Mouse (Mus musculus): ENCODE results near the gene Cfhr2. TPM values are rescaled to one million over a fixed set of nuclear protein-coding genes. Genes with fewer than 3 reads are reported as not detected.
"Not testable (repeated sequence)": the region's sequence is repeated elsewhere in the genome, so short reads cannot be mapped to it uniquely, and the experiment has no call there.

The Cfhr2 gene
- not detected in 2 replicates for polyA plus RNA-seq (2014; fragmentation: Nextera tagmentation; extraction: Ambion mirVana)

DNA sequence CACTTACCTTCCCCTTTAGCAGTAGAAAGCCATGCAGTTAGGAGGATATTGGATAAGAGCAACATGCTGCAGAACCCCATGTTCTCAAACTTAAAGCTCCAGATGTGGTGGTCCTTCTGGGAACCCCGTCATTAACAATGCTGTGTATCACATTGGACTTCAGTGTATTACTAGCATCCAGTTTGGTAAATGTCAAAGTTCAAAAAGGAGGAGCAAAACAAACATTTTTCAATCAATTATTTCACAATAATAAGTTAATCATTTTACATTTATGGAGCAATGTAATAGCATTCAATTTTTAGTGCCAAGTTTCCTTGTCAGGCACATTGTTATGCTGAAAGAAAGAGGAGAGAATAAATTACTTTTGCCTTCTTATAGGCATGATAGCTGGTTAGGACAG is at the start of gene Cfhr2:
TSS of gene Cfhr2 (minus strand) at position 155 of the 400 bp plus-strand sequence.
- Histone ChIP-seq H3K9ac (ENCODE audit: low read length) (no peak within 1 kb of the TSS), H3K27me3 (replicated peaks; ENCODE audit: control insufficient read depth, insufficient read depth, low read length) (no peaks in the 10 kb centered on the region), H3K4me2 (ENCODE audit: low read length) (no peak within 1 kb of the TSS), H3K4me3 (ENCODE audit: low read depth, low read length) (no peak within 1 kb of the TSS), H3K27ac (ENCODE audit: low read depth) (no peak within 1 kb of the TSS), H3K9me3 (ENCODE audit: control insufficient read depth, low read length) (no peaks in the 10 kb centered on the region), H3K4me1 (replicated peaks; ENCODE audit: control insufficient read depth, insufficient read depth, low read length) (no peaks in the 10 kb centered on the region), H3K36me3 (ENCODE audit: control insufficient read depth, insufficient read depth, low read length) (no peaks in the 10 kb centered on the region)
- DNase-seq (ENCODE audit: low spot score) = no peak
- ATAC-seq (replicated peaks; ENCODE audit: low FRiP score, low TSS enrichment, low read depth) = no peak
- WGBS = 81% methylated on average over 1 of the region's 1 CpGs

- H3K9ac ChIP-seq (ENCODE audit: low read length) = no peak overlapping the region
These were observed 5.2 kb upstream of the Cfhr2 start for GRCm38 (mm10) chr1:139863751-139864150.

DNA sequence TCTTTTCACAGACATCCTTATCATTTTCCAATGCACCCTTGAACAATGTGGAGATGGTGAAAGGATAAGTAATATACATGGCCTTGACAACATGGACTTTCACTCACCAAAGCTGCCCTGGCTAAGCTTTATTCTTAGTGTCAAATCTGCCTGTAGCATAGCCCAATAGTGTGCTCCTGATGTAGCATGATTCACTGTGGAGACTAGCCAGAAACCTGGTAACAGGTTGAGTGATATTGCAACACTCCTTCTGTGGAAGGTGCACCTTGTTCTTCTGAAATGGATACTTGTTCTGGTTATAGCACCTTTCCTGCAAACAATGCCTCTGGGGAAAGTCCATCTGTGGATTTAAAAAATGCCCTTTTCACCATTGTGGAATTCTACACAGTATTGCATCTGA is 1.7 kb upstream of the Cfhr2 start:
- ATAC-seq (replicated peaks; ENCODE audit: low FRiP score, low TSS enrichment, low read depth) = no peak
- no peak overlapping the region for H3K27ac ChIP-seq (ENCODE audit: low read depth)

More at GRCm38 (mm10) chr1:139863751-139864150, 5.2 kb upstream of the Cfhr2 start:
- no peaks in the 10 kb centered on the region for H3K36me3 ChIP-seq (ENCODE audit: control insufficient read depth, insufficient read depth, low read length)
- no peaks in the 10 kb centered on the region for H3K9me3 ChIP-seq (ENCODE audit: control insufficient read depth, low read length)
- H3K4me3 ChIP-seq (ENCODE audit: low read depth, low read length) = no peak overlapping the region
- H3K27me3 ChIP-seq (replicated peaks; ENCODE audit: control insufficient read depth, insufficient read depth, low read length) = no peaks in the 10 kb centered on the region
- ATAC-seq (replicated peaks; ENCODE audit: low FRiP score, low TSS enrichment, low read depth) = no peak
- no peak overlapping the region for H3K4me2 ChIP-seq (ENCODE audit: low read length)
- H3K27ac ChIP-seq (ENCODE audit: low read depth) = no peak overlapping the region
- H3K4me1 ChIP-seq (replicated peaks; ENCODE audit: control insufficient read depth, insufficient read depth, low read length) = no peaks in the 10 kb centered on the region
- no peak for DNase-seq (ENCODE audit: low spot score)

DNA sequence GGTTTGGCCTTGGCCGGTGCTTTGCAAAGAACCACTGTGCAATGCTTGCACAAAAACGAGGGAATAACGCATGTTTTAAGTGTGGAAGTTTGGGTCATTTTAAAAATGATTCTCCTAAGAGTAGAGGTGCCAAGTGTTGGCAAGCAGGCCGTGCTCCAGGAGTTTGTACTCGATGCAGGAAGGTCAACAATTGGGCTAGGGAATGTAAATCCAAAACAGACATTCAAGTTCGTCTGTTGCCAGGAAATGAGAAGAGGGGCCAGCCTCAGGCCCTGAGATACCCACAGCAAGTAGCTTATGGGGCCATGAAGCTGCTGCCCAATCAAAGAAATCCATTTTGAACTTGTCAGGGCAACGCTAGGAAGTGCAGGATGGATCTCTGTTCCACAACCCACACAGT is 18.8 kb downstream of the Cfhr2 start:
- Histone ChIP-seq H3K27ac (ENCODE audit: low read depth) (no peak overlapping the region), H3K27me3 (replicated peaks; ENCODE audit: control insufficient read depth, insufficient read depth, low read length) (no peaks in the 10 kb centered on the region), H3K9me3 (ENCODE audit: control insufficient read depth, low read length) (no peaks in the 10 kb centered on the region), H3K36me3 (ENCODE audit: control insufficient read depth, insufficient read depth, low read length) (no peaks in the 10 kb centered on the region), H3K4me1 (replicated peaks; ENCODE audit: control insufficient read depth, insufficient read depth, low read length) (no peaks in the 10 kb centered on the region), H3K4me3 (ENCODE audit: low read depth, low read length) (no peak overlapping the region), H3K4me2 (ENCODE audit: low read length) (no peak overlapping the region), H3K9ac (ENCODE audit: low read length) (no peak overlapping the region)
- ATAC-seq (replicated peaks; ENCODE audit: low FRiP score, low TSS enrichment, low read depth) (no peak), DNase-seq (ENCODE audit: low spot score) (no peak)
- WGBS = 77% methylated on average over 7 of the region's 7 CpGs

More for the DNA sequence above, 1.7 kb upstream of the Cfhr2 start:
- no peak for DNase-seq (ENCODE audit: low spot score)
- no peak overlapping the region for H3K4me2 ChIP-seq (ENCODE audit: low read length)
- no peak overlapping the region for H3K9ac ChIP-seq (ENCODE audit: low read length)
- no peaks in the 10 kb centered on the region for H3K9me3 ChIP-seq (ENCODE audit: control insufficient read depth, low read length)
- no peak overlapping the region for H3K4me3 ChIP-seq (ENCODE audit: low read depth, low read length)
- H3K4me1 ChIP-seq (replicated peaks; ENCODE audit: control insufficient read depth, insufficient read depth, low read length) = no peaks in the 10 kb centered on the region
- H3K27me3 ChIP-seq (replicated peaks; ENCODE audit: control insufficient read depth, insufficient read depth, low read length) = no peaks in the 10 kb centered on the region
- no peaks in the 10 kb centered on the region for H3K36me3 ChIP-seq (ENCODE audit: control insufficient read depth, insufficient read depth, low read length)

- Histone ChIP-seq H3K36me3 (ENCODE audit: control insufficient read depth, insufficient read depth, low read length) (no peaks in the 10 kb centered on the region), H3K9me3 (ENCODE audit: control insufficient read depth, low read length) (no peaks in the 10 kb centered on the region), H3K4me3 (ENCODE audit: low read depth, low read length) (no peak overlapping the region), H3K4me2 (ENCODE audit: low read length) (no peak overlapping the region), H3K27me3 (replicated peaks; ENCODE audit: control insufficient read depth, insufficient read depth, low read length) (no peaks in the 10 kb centered on the region), H3K9ac (ENCODE audit: low read length) (no peak overlapping the region), H3K4me1 (replicated peaks; ENCODE audit: control insufficient read depth, insufficient read depth, low read length) (no peaks in the 10 kb centered on the region), H3K27ac (ENCODE audit: low read depth) (no peak overlapping the region)
- 95% methylated on average over 2 of the region's 2 CpGs for WGBS
- DNase-seq (ENCODE audit: low spot score) = no peak
- ATAC-seq (replicated peaks; ENCODE audit: low FRiP score, low TSS enrichment, low read depth) = no peak
These were observed 19.2 kb downstream of the Cfhr2 start for GRCm38 (mm10) chr1:139839290-139839689.

GRCm38 (mm10) chr1:139808594-139808993 is 49.9 kb downstream of the Cfhr2 start:
- no peak for DNase-seq (ENCODE audit: low spot score)
- H3K27ac ChIP-seq (ENCODE audit: low read depth) = no peak overlapping the region
- no peak for ATAC-seq (replicated peaks; ENCODE audit: low FRiP score, low TSS enrichment, low read depth)
- H3K36me3 ChIP-seq (ENCODE audit: control insufficient read depth, insufficient read depth, low read length) = no peaks in the 10 kb centered on the region
- H3K9me3 ChIP-seq (ENCODE audit: control insufficient read depth, low read length) = no peaks in the 10 kb centered on the region
- H3K4me1 ChIP-seq (replicated peaks; ENCODE audit: control insufficient read depth, insufficient read depth, low read length) = no peaks in the 10 kb centered on the region
- H3K27me3 ChIP-seq (replicated peaks; ENCODE audit: control insufficient read depth, insufficient read depth, low read length) = no peaks in the 10 kb centered on the region
- H3K4me3 ChIP-seq (ENCODE audit: low read depth, low read length) = no peak overlapping the region
- H3K4me2 ChIP-seq (ENCODE audit: low read length) = no peak overlapping the region
- no peak overlapping the region for H3K9ac ChIP-seq (ENCODE audit: low read length)

DNA sequence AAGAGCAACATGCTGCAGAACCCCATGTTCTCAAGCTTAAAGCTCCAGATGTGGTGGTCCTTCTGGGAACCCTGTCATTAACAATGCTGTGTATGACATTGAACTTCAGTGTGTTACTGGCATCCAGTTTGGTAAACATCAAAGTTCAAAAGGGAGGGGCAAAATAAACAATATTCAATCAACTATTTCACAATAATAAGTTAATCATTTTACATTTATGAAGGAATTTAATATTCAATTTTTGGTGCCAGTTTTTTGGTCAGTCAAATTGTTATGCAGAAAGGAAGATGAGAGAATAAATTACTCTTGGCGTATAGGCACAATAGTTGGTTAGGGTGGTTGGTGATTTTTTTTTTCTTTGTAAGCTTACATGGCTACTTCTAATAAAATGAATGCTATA is 77.4 kb downstream of the Cfhr2 start, which contains the start of gene Gm4788:
TSS of gene Gm4788 (minus strand) at position 101 of the 400 bp plus-strand sequence.
- DNase-seq (ENCODE audit: low spot score) = no peak
- no peaks in the 10 kb centered on the region for H3K9me3 ChIP-seq (ENCODE audit: control insufficient read depth, low read length)
- H3K9ac ChIP-seq (ENCODE audit: low read length) = no peak within 1 kb of the TSS
- no peaks in the 10 kb centered on the region for H3K4me1 ChIP-seq (replicated peaks; ENCODE audit: control insufficient read depth, insufficient read depth, low read length)
- H3K4me3 ChIP-seq (ENCODE audit: low read depth, low read length) = no peak within 1 kb of the TSS
- no peak within 1 kb of the TSS for H3K27ac ChIP-seq (ENCODE audit: low read depth)
- no peak within 1 kb of the TSS for H3K4me2 ChIP-seq (ENCODE audit: low read length)
- H3K36me3 ChIP-seq (ENCODE audit: control insufficient read depth, insufficient read depth, low read length) = no peaks in the 10 kb centered on the region
- no peak for ATAC-seq (replicated peaks; ENCODE audit: low FRiP score, low TSS enrichment, low read depth)
- no peaks in the 10 kb centered on the region for H3K27me3 ChIP-seq (replicated peaks; ENCODE audit: control insufficient read depth, insufficient read depth, low read length)
- WGBS = 95% methylated on average over 1 of the region's 1 CpGs

DNA sequence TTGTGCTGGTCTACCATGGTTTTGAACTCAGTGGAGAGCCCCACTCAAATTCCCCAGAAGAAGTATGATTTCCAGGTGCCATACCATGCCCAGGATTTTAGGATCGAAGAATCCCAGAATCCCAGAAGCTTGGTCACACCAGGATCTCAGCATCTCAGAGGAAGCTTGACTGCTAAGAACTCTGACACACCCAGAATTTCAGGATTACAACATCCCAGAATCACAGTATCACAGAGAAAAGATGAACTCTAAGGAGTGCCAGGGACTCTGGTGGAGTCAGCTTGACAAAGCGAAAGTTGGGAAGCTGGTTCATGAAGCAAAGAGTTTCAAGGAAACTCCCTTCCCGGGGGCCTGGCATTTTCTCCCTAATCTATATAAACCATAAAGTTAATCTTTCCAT is 88.6 kb downstream of the Cfhr2 start:
- ATAC-seq (replicated peaks; ENCODE audit: low FRiP score, low TSS enrichment, low read depth); H3K36me3 ChIP-seq (ENCODE audit: control insufficient read depth, insufficient read depth, low read length); H3K9me3 ChIP-seq (ENCODE audit: control insufficient read depth, low read length); H3K4me2 ChIP-seq (ENCODE audit: low read length); H3K4me1 ChIP-seq (replicated peaks; ENCODE audit: control insufficient read depth, insufficient read depth, low read length); H3K27ac ChIP-seq (ENCODE audit: low read depth); H3K9ac ChIP-seq (ENCODE audit: low read length); H3K4me3 ChIP-seq (ENCODE audit: low read depth, low read length); DNase-seq (ENCODE audit: low spot score); H3K27me3 ChIP-seq (replicated peaks; ENCODE audit: control insufficient read depth, insufficient read depth, low read length): not testable (repeated sequence)
- WGBS = 69% methylated on average over 3 of the region's 3 CpGs
